Mouse (Mus musculus): Measurements from ENCODE around the gene Odf3.

GRCm38 (mm10) chr7:140856785-140857549 lies 9.4 kb downstream of the Odf3 start, which contains the start of gene Ric8a:
- TF ChIP-seq CTCF (IDR thresholded peaks at IDR 0.05; ENCODE audit: low read depth) (no peak), EP300 (optimal IDR thresholded peaks at IDR 0.05) (no peak)
